Mouse (Mus musculus): ENCODE measurements at regions not wholly inside any gene's neighbourhood (a gene's known extent, or its start where the extent isn't known, plus 50 kb on each side); places are given as distances from the start of the nearest gene placed in this dataset.

GRCm38 (mm10) chr10:117505057-117505456 is 124.2 kb upstream of the Cpm start:
- no peak overlapping the region for H3K27ac ChIP-seq
- no peak overlapping the region for H3K9ac ChIP-seq
- H3K4me2 ChIP-seq (replicated peaks): no peak overlapping the region
- no peak for ATAC-seq (ENCODE audit: low FRiP score)
- WGBS: 93% methylated on average over 3 of the region's 3 CpGs
- H3K36me3 ChIP-seq: no peaks in the 10 kb centered on the region
- H3K9me3 ChIP-seq (replicated peaks): no peaks in the 10 kb centered on the region
- H3K4me1 ChIP-seq: no peaks in the 10 kb centered on the region
- no peak overlapping the region for H3K4me3 ChIP-seq
- H3K27me3 ChIP-seq: no peaks in the 10 kb centered on the region

- Histone ChIP-seq H3K27ac (no peak overlapping the region), H3K9me3 (replicated peaks) (no peaks in the 10 kb centered on the region), H3K4me2 (replicated peaks) (no peak overlapping the region), H3K27me3 (no peaks in the 10 kb centered on the region), H3K9ac (no peak overlapping the region), H3K4me3 (no peak overlapping the region), H3K36me3 (no peaks in the 10 kb centered on the region), H3K4me1 (no peaks in the 10 kb centered on the region)
- WGBS: 73% methylated on average over 5 of the region's 5 CpGs
- no peak for ATAC-seq (ENCODE audit: low FRiP score)
Measured at GRCm38 (mm10) chr10:117504267-117504902, 124.6 kb upstream of the Cpsf6 start.

- 80% methylated on average over 22 of the region's 22 CpGs for WGBS
- Histone ChIP-seq H3K27ac (no peak overlapping the region), H3K27me3 (no peaks in the 10 kb centered on the region), H3K4me1 (no peaks in the 10 kb centered on the region), H3K4me2 (replicated peaks) (no peak overlapping the region), H3K9me3 (replicated peaks) (no peaks in the 10 kb centered on the region), H3K4me3 (no peak overlapping the region), H3K36me3 (no peaks in the 10 kb centered on the region), H3K9ac (no peak overlapping the region)
- ATAC-seq (ENCODE audit: low FRiP score): no peak
Measured at GRCm38 (mm10) chr10:117503222-117504184, 123.7 kb upstream of the Cpsf6 start.

GRCm38 (mm10) chr10:117502731-117503130 is 122.9 kb upstream of the Cpsf6 start:
- no peaks in the 10 kb centered on the region for H3K27me3 ChIP-seq
- WGBS: 89% methylated on average over 9 of the region's 9 CpGs
- H3K4me2 ChIP-seq (replicated peaks): no peak overlapping the region
- H3K27ac ChIP-seq: no peak overlapping the region
- H3K36me3 ChIP-seq: no peaks in the 10 kb centered on the region
- H3K9me3 ChIP-seq (replicated peaks): no peaks in the 10 kb centered on the region
- ATAC-seq (ENCODE audit: low FRiP score): no peak
- H3K4me3 ChIP-seq: no peak overlapping the region
- H3K4me1 ChIP-seq: no peaks in the 10 kb centered on the region
- no peak overlapping the region for H3K9ac ChIP-seq

- Histone ChIP-seq H3K9me3 (replicated peaks) (no peaks in the 10 kb centered on the region), H3K4me3 (no peak overlapping the region), H3K36me3 (no peaks in the 10 kb centered on the region), H3K4me2 (replicated peaks) (no peak overlapping the region), H3K27me3 (no peaks in the 10 kb centered on the region), H3K27ac (no peak overlapping the region), H3K4me1 (no peaks in the 10 kb centered on the region), H3K9ac (no peak overlapping the region)
- 89% methylated on average over 7 of the region's 7 CpGs for WGBS
- no peak for ATAC-seq (ENCODE audit: low FRiP score)
Measured at GRCm38 (mm10) chr10:117502135-117502534, 122.3 kb upstream of the Cpsf6 start.

GRCm38 (mm10) chr10:117501426-117501825 is 121.6 kb upstream of the Cpsf6 start:
- H3K9ac ChIP-seq: no peak overlapping the region
- no peaks in the 10 kb centered on the region for H3K4me1 ChIP-seq
- no peak overlapping the region for H3K4me2 ChIP-seq (replicated peaks)
- no peaks in the 10 kb centered on the region for H3K36me3 ChIP-seq
- no peak overlapping the region for H3K4me3 ChIP-seq
- 89% methylated on average over 1 of the region's 1 CpGs for WGBS
- H3K27me3 ChIP-seq: peaks cover 2% of the 10 kb centered on the region; the same call in 1 of the 2 replicates
- H3K27ac ChIP-seq: no peak overlapping the region
- H3K9me3 ChIP-seq (replicated peaks): no peaks in the 10 kb centered on the region
- no peak for ATAC-seq (ENCODE audit: low FRiP score)

- Histone ChIP-seq H3K4me3 (no peak overlapping the region), H3K9ac (no peak overlapping the region), H3K36me3 (no peaks in the 10 kb centered on the region), H3K27me3 (peaks cover 3% of the 10 kb centered on the region; the same call in 1 of the 2 replicates), H3K27ac (no peak overlapping the region), H3K4me1 (no peaks in the 10 kb centered on the region), H3K4me2 (replicated peaks) (no peak overlapping the region), H3K9me3 (replicated peaks) (no peaks in the 10 kb centered on the region)
- ATAC-seq (ENCODE audit: low FRiP score): no peak
- 83% methylated on average over 5 of the region's 5 CpGs for WGBS
Measured at GRCm38 (mm10) chr10:117500457-117501108, 120.8 kb upstream of the Cpsf6 start.

GRCm38 (mm10) chr10:117499864-117500453 is 120.1 kb upstream of the Cpsf6 start:
- WGBS: 76% methylated on average over 6 of the region's 6 CpGs
- H3K9ac ChIP-seq: no peak overlapping the region
- no peaks in the 10 kb centered on the region for H3K36me3 ChIP-seq
- no peaks in the 10 kb centered on the region for H3K9me3 ChIP-seq (replicated peaks)
- H3K4me2 ChIP-seq (replicated peaks): no peak overlapping the region
- peaks cover 3% of the 10 kb centered on the region; the same call in 1 of the 2 replicates for H3K27me3 ChIP-seq
- no peak overlapping the region for H3K27ac ChIP-seq
- H3K4me1 ChIP-seq: no peaks in the 10 kb centered on the region
- H3K4me3 ChIP-seq: no peak overlapping the region
- no peak for ATAC-seq (ENCODE audit: low FRiP score)

- Histone ChIP-seq H3K4me2 (replicated peaks) (no peak overlapping the region), H3K27me3 (peaks cover 3% of the 10 kb centered on the region; the same call in 1 of the 2 replicates), H3K4me1 (no peaks in the 10 kb centered on the region), H3K27ac (no peak overlapping the region), H3K36me3 (no peaks in the 10 kb centered on the region), H3K9me3 (replicated peaks) (no peaks in the 10 kb centered on the region), H3K4me3 (no peak overlapping the region), H3K9ac (no peak overlapping the region)
- 91% methylated on average over 8 of the region's 8 CpGs for WGBS
- no peak for ATAC-seq (ENCODE audit: low FRiP score)
Measured at GRCm38 (mm10) chr10:117499177-117499863, 119.5 kb upstream of the Cpsf6 start.

GRCm38 (mm10) chr10:117498497-117498896 is 118.7 kb upstream of the Cpsf6 start:
- Histone ChIP-seq H3K4me1 (no peaks in the 10 kb centered on the region), H3K9ac (no peak overlapping the region), H3K27me3 (peaks cover 3% of the 10 kb centered on the region; the same call in 1 of the 2 replicates), H3K36me3 (no peaks in the 10 kb centered on the region), H3K9me3 (replicated peaks) (no peaks in the 10 kb centered on the region), H3K4me3 (no peak overlapping the region), H3K27ac (no peak overlapping the region), H3K4me2 (replicated peaks) (no peak overlapping the region)
- ATAC-seq (ENCODE audit: low FRiP score): no peak
- 66% methylated on average over 6 of the region's 6 CpGs for WGBS

- H3K27ac ChIP-seq: no peak overlapping the region
- WGBS: 84% methylated on average over 16 of the region's 16 CpGs
- ATAC-seq (ENCODE audit: low FRiP score): no peak
- no peak overlapping the region for H3K4me3 ChIP-seq
- no peak overlapping the region for H3K4me2 ChIP-seq (replicated peaks)
- no peaks in the 10 kb centered on the region for H3K9me3 ChIP-seq (replicated peaks)
- H3K27me3 ChIP-seq: peaks cover 3% of the 10 kb centered on the region; the same call in 1 of the 2 replicates
- no peaks in the 10 kb centered on the region for H3K4me1 ChIP-seq
- H3K9ac ChIP-seq: no peak overlapping the region
- no peaks in the 10 kb centered on the region for H3K36me3 ChIP-seq
Measured at GRCm38 (mm10) chr10:117497565-117498256, 117.9 kb upstream of the Cpsf6 start.

Data from hindbrain, embryonic 12.5 days (tissue).